Mouse (Mus musculus) skeletal muscle tissue, adult 2 months (tissue): ENCODE measurements at regions not wholly inside any gene's neighbourhood (a gene's known extent, or its start where the extent isn't known, plus 50 kb on each side); places are given as distances from the start of the nearest gene placed in this dataset.
A peak's percentile ranks its signal among the peaks of the same experiment; 100 is the strongest.

Experiments
- DNase-seq: peaks from one replicate; pipeline ENCODE4 v3.0.0-alpha.2; 2012; ENCODE audit warnings: low read depth, low spot score

GRCm38 (mm10) chr3:41234994-41235393 is 152.1 kb upstream of the Pgrmc2 start:
- no peak for DNase-seq

DNA sequence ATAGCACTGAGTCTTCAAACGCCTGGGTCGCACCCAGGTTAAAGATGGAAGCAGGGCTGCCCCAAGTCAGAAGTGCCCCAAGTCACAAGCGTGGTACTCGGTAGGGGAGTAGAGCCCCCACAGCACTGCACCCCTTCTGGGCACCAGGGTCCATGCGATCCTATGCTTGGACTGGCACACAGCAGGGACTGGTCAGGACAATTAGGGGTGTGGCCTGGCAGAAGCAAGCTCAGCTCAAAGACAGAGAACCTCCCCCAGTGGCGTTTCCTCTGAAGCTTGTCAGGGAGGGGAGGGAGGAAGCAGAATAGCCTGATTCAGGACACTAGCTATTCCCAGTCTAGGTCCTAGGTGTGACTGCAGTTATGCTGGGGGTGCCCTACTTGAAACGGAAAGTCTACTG is 151.3 kb upstream of the Pgrmc2 start:
- no peak for DNase-seq

- no peak for DNase-seq
These were observed 150.6 kb upstream of the Pgrmc2 start for GRCm38 (mm10) chr3:41233439-41233838.

DNA sequence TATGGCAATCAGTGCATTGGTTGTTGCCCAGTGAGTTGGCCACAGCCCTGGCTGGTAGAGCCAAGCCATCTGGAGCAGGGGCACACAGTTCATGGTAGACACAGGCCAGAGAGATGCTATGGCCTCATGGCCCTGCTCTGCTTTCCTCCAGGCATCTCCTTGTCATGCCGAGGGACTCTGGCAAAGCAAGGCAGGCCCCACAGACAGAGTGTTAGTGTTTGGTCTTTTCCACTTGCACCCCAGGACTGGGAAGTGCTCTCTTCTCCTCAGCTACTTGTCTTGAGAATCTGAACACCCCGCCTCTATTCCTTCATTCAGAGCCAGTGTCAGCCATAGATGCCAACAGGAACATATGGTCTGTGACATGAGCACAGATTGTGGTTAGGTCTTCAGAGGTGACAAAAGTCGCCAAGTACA is 148.1 kb upstream of the Pgrmc2 start:
- DNase-seq: no peak

- peak; percentile 39 for DNase-seq
These were observed 146.6 kb upstream of the Pgrmc2 start for GRCm38 (mm10) chr3:41229493-41229892.

DNA sequence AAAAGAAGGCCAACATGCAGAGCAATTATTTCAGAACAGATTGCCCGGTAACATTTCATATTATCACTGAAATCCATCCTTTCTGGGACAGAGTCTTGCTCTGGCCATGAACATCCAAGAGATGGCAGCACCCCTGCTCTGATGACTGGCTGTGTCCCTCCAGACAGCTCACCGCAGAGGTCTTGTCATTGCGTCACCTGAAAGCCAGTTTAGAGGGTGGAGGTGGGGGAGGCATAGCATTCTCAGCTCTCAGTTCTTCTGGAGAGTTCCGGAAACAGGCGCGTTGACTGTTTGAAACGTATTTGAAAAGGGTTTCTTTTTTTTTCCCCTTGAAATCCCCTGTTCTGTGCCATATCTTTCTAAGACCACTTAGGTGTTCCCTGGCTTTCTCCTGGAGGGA is 145.7 kb upstream of the Pgrmc2 start:
- DNase-seq: peak; percentile 71

- DNase-seq: no peak
These were observed 137.9 kb upstream of the Pgrmc2 start for GRCm38 (mm10) chr3:41220746-41221145.

- no peak for DNase-seq
These were observed 134.9 kb upstream of the Pgrmc2 start for GRCm38 (mm10) chr3:41217770-41218169.

- DNase-seq: peak; percentile 32
These were observed 130.7 kb upstream of the Pgrmc2 start for GRCm38 (mm10) chr3:41213533-41213932.

- no peak for DNase-seq
These were observed 127.5 kb upstream of the Pgrmc2 start for GRCm38 (mm10) chr3:41210333-41210732.

DNA sequence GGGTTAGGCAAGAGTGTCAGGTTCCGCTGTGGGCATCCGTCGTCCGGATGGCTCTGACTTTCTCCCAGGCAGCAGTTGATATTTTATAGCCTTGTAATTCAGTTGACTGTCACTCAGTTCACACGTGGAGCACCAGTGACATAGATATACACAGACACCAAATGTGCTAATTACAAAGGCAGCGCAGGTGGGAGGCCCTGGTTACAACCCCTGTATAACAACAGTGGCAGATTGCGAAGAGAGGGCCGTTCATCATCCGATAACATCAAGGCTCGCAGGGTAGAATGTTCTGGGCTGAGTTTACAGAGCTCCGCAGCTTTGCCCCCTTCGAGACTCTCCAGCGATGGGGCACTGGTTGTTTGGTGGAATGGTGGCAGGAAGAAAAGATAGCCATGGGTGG is 120.0 kb upstream of the Pgrmc2 start:
- no peak for DNase-seq

- no peak for DNase-seq
These were observed 118.9 kb upstream of the Pgrmc2 start for GRCm38 (mm10) chr3:41201782-41202181.

- DNase-seq: no peak
These were observed 117.2 kb upstream of the Pgrmc2 start for GRCm38 (mm10) chr3:41200026-41200425.

DNA sequence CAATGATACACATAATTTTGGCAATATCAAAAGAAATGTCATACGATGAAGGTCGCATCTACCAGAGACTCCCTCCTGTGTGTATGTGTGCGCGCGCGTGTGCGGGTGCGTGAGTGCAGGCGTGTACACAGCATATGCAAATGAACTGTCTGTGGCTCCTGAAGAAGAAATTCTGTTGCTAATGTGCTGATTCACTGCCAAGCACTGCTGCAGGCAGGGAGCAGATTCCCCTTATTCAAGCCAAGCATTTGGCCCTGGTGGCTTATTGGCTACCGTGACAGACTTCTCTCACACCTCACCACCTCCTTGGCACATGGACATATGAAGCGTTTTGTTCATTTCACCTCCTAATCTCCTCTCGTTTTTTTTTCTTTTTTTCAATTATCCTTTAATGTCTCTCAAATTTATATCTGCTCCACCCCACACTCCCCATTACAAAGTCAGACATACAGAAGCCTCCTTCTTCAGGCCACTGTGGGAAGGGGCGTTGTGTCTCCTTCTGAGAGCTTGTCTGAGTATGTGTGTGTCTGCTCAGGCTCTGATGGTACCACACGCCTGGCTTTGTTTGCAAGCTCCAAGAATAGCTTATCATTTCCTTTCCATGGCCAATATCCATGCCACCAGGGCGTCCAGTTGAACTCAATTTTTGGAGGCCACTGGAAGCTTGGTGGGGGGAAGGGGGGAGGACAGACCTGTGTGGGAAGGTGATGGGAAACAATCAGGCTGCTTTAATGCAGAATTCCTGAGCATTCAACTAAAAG is 115.5 kb upstream of the Pgrmc2 start:
- no peak for DNase-seq

GRCm38 (mm10) chr3:41195113-41195975 is 112.5 kb upstream of the Pgrmc2 start:
- peak; percentile 79 for DNase-seq

DNA sequence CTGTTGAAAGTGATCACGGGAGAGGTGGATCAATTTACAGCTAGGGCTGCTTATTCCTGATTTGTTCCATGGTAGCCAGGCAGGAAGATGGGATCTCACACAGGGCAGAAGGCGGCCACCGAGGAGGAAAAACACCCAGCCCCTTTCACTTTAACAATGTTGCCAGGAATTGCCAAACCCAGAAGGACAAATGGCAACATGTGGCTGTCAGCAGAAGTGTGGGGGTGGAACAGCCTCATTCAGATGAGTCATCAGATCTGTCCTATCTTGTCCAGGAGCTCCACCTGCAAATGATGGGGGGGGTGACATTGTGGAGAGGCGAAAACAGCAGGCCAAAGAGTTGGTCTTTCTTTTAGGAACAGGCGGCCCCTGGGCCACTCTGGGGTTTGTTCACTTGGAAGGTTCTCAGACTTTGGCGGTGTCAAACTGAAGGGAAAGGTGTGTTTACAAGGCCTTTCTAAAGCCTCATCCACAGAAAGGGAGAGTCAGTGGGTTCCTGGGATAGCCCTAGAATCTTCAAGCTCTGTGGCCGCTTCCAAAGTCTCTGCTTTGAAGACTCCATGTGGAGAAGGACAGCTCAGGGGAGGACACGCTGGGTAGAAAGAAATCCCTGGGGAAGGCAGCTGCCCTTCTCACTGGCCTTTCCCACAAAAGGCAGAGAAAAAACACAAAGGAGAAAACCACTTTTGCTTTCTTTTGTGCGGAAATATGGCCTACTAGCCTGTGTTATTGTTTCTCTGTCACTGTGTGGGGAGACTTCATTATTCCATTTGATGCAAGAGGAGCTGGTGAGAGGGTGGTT is 111.7 kb upstream of the Pgrmc2 start:
- DNase-seq: no peak

GRCm38 (mm10) chr3:41185305-41186097 is 102.7 kb upstream of the Pgrmc2 start:
- no peak for DNase-seq

DNA sequence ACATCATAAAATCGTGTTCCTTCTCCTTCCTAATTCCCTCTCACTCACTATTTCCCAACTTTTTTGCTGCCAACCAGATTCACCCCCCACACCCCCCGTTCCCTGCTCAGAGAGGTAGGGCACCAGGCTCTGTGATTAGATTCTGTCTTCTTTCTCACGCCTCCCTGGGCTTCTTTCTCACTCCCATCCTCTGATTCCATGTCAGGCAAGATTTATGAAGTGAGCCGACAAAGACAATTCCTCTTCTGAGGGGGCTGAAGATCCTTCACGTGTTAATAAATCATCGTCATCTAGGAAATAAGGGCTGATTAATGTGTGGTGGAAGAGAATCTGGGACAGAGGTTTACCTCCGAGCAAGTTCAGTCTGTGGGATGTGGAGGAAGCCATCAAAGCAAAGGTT is 101.5 kb upstream of the Pgrmc2 start:
- DNase-seq: no peak

GRCm38 (mm10) chr3:41182900-41183595 is 100.2 kb upstream of the Pgrmc2 start:
- no peak for DNase-seq

DNA sequence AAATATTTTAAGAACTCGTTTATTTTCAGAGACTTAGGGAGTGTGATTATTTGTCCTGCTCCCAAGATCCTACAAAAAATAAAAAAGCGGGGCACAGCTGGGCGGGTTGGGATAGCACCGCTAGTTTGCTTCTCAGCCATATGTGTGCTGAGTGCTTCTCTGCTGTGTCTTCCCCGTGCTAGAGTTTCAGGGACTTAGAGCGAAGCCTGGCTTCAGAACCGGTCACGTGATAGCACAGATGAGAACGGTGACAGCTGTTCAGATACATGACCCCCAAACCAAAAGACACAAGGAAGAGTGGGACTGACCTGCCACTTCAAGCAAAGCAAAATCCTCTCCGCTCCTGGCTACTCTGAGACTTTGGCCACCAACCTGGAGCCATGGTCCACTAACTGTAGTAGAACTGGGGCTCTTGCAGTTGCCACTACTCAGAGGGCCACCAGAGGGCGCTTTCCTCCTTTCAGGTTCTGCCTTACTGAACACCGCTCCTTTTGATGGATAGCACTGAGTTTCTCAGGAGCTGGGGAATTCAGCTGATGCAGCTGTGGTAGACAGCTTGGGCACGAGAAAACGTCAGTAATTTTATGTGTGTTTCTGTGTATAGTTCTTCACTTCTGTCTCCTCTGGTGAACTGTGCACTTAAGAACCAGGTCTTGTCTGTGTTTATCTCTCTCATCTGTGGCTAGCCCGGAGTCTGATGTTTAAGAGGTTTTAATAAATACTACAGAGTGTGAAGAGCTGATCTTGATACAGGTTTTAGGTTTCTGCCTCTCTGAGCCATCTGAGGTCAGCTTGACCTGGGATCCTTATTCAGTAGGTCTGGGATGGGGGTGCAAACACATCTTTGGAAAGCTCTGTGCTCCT is 99.4 kb upstream of the Pgrmc2 start:
- DNase-seq: peak; percentile 79
